Mouse (Mus musculus) neutrophil, adult 5-6 weeks (primary cell): ENCODE results near the gene Cops2. TPM values are rescaled to one million over a fixed set of nuclear protein-coding genes. Genes with fewer than 3 reads are reported as not detected.

Source experiments
- ATAC-seq: fragments of 151-379, 151-347 bp; 2 replicates; pipeline ENCODE4 v1.8.0; 2017; ENCODE audit warnings: mild to moderate bottlenecking, moderate TSS enrichment; ENCODE audit not compliant: insufficient number of reproducible peaks, poor library complexity, low FRiP score, severe bottlenecking; ENCODE audit errors: extremely low read depth
- total RNA-seq: library from RNA; stranded (forward); fragments of 200-1000 nt; gene quantifications from 2 replicates; pipeline ENCODE4 v1.2.3, GENCODE M21; 2017

Cops2 gene
- total RNA-seq, 1 experiment from 2014 or later = 71.1 TPM

DNA sequence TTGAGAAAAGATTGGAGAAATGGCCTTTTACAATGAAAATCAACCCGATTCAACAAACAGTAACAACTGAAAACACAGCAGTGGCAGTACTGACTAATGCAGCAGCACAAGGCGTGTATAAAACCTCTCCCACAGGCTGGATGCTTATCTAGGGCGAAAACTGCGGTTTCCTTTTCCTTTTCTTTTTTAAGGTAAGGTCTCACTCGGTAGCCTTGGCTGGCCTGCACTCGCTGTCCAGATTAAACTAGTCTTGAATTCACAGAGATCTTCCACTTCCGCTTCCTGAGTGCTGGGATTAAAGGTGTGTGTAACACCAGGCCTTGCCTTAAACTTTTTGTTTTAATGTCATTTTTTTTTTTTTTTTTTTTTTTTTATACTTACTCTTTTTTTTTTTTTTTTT, 20.8 kb downstream of the Cops2 start:
- no peak for ATAC-seq

DNA sequence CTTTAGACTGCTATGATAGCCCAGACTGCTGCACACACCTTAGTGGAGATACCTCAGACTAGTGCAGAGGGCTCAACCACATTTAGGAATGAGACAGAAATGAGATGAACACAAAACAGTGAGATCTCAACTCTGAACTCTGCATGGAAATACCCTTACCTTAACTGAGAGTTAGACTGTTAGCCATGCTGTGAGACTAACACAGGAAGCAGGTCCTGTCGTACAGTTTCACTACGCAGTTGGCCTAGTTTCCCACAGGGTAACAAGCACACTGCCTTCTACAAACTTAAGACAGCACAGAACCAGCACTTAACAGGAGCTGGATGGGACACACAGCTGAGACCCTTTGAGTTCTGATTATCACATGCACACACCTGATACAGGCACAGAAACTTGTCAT, 29.0 kb downstream of the Cops2 start:
- no peak for ATAC-seq

GRCm38 (mm10) chr2:125827898-125828297, 31.0 kb downstream of the Cops2 start:
- no peak for ATAC-seq

DNA sequence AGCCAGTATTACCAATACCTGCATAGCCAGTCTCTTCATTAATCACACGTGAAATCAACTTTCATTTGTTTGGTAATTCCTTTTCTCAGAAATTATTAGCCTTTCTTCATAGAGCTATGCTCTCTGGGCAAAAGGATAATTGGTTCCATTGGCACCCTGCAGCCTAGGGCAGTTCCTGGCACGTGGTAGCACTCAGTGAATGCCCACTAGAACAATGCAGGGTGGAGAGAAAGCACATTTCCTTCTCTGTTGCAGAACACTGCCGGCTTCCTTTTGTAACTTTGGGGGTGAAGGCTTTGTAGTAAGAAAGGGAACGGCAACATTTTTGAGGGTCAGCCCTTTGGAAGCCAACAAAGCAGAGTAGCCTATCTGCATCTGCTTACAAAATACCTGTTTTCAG, 32.7 kb downstream of the Cops2 start:
- no peak for ATAC-seq

DNA sequence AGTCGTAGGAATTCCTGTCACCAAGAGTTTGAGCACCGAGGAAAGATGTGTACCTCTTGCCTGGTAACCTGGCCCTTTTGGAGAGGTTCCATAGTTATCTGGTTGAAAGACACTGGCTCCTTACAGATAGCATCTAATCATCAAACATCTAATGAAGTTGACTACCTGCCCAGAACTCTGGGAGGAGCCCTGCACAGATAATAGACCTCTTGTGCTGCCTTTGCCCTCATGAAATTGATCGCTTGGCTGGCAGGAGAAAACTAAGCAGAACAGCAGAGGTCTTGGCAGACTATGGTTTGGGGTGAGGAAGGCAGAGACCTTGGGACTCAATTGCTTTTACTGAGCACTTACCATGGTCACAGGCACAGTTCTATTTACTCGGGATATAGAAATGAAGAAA, 38.5 kb downstream of the Cops2 start:
- ATAC-seq = no peak

DNA sequence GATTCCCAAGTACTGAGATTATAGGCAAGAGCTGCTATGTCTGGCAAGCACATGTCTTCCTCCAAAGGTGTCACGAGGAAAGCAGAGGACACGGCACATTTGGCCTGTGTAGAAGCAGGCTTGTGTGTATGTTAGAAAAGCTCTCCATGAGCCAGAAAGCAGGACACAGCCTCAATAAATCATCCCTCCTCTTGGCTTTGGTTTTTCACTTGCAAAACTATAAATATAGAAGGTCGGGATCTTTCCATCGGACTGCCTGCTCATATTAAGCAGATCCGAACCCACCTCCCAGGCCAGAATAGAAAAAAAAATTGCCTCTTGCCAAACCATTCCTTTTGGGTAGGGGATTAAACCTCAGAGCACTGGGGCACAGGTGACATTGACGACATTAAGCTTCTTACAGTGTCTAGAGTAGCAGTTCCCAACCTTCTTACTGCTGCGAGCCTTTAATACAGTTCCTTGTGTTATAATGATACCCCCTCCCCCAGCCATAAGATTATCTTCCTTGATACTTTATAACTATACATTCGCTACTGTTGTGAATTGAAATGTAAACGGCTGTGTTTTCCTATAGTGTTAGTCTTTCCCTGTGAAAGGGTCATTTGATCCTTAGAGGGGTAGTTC, 44.9 kb downstream of the Cops2 start:
- ATAC-seq = no peak

- ATAC-seq = no peak
Observed at GRCm38 (mm10) chr2:125811332-125811731, 47.6 kb downstream of the Cops2 start.

DNA sequence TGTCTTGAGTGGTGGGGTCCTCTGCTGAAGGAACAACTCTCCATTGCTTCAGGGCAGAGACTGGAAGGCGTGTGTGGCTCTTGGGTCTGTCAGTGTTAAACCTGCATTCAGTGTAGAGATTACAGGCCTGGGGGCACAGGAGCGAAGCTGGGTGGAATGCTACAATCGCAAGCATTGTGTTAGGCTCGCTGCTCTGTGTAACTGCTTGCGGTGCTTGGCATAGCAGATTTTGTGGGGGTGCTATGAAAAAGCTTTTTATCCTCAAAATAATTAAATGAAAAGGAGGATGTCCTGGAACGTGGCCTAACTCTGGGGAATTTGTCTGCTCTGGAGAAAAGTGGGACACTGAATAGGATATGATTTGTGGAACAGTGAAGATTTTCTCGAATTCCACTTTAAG, 49.4 kb downstream of the Cops2 start:
- ATAC-seq = no peak

GRCm38 (mm10) chr2:125805826-125806225, 53.1 kb downstream of the Cops2 start:
- no peak for ATAC-seq

GRCm38 (mm10) chr2:125801947-125802346, 57.0 kb downstream of the Cops2 start:
- ATAC-seq = no peak

GRCm38 (mm10) chr2:125801038-125801437, 57.9 kb downstream of the Cops2 start:
- no peak for ATAC-seq

DNA sequence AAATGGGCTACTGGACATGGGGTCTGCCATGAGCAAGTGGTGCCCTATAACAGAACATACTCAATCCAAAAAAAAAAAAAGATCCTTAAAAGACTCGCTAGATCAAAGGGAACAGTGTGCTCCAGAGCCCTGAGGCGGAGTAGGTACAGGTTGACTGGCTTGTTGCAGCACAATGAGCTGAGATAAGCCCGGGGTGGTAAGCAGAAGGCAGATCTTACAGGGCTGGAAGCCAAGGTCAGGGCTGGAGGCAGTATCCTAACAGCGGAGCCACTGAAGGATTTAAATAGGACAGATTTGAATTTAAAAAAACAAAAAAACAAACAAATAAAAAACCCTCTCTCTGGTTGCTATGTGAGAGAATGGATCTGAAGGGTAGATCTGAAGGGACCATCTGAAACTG, 58.5 kb downstream of the Cops2 start:
- ATAC-seq = no peak

DNA sequence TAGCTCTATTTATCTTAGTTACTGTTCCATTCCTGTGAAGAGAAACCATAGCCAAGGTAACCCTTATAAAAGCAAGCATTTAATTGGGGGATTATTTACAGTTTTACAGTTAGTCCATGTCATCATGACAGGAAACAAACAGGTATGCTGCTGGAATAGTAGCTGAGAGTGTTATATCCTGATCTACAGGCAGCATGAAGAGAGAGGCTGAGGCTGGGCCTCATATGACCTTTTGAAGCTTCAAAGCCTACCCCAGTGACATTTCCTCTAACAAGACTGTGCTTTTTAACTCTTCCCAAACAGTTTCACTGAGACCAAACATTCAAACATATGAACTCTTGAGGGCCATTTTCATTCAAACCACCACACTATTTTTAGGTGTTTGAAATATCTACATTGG, 61.1 kb downstream of the Cops2 start:
- no peak for ATAC-seq

GRCm38 (mm10) chr2:125795118-125795517, 63.8 kb downstream of the Cops2 start:
- no peak for ATAC-seq

GRCm38 (mm10) chr2:125794166-125794565, 64.8 kb downstream of the Cops2 start:
- no peak for ATAC-seq

DNA sequence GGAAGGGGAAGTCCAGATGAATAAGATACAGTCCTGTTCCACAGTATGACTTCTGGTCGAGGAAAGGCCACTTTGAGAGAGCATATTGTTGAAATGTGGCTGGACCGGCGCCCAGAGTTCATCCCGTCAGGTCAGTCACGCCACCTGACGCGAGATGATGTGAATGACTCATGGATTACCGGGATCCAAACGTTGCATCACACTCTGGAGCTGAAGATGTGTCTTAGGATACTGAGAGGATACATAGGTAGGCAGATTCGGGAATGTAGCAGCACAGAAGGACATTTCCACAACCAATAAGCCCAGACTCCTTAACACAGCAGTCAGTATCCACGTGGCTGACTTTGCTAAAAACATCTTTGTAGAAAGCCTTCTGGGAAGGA, 66.1 kb downstream of the Cops2 start:
- ATAC-seq = no peak

DNA sequence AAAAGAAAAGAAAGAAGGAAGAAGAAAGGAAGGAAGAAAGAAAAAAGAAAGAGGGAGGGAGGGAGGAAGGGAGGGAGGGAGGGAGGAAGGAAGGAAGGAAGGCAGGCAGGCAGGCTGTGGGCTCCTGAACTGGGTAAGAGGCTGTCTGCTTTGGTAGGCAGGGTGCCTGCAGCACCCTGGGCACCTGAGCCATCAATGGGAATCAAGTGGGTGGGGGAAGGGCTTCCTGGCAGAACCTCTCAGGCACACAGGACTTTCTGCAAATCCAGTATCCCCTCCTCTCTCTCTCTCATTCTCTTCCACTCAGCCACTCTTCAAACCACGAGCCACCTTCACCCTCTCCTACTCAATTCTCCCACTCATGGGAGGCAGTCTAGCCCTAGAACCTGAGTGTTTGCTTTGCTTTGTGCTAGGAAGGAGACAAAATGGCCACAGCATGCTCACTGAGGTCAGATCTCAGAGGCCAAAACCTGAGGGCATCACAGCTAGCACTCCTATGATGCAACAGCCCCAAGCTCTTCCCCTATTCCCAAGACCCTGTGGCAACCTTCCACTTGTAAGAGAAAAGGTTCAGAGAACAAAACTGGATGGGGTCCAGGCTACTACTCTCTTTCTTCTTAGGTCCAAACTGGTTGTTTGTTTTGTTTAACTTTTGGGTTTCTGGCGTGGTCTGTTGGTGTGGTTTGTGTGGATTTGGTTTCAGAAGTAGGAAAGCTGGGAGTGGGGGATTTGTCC, 66.6 kb downstream of the Cops2 start:
- no peak for ATAC-seq

DNA sequence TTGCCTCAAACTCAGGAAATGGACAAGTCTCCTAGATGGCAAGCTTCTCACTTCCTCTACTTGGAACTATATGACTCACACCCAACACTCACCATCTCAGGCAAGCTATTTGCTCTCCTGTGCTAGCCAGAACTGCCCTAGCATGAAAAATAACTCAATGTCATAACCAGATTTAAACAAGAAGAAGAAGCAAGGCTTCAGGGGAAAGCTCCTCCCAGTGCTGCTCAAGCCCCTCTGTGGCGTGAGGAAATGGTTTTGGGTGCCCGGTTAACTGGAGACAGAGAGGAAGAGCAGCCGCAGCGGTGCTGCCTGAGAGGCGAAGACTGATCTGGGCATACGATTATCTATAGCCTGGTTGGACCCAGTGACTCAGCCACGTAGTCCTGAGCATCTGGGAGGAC, 67.5 kb downstream of the Cops2 start:
- peak; percentile 57; the same call in 1 of the 2 replicates for ATAC-seq

DNA sequence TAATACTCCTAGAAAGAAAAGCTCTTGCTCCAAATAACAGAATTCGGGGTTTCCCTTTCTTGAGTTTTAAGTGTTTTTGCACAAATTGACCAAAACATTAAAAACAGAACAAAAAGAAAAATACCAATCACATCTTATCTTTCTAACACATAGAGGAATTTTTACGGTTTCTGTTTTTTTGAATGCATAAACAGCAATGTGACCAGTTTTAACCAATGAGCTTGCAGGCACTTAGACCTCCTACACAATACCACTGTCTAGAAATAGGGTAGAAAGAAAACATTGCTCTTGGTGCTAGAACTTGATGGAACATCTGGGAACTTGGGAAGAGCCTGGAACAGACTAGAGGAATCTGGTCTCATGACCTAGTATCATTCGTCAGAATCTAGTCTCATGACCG, 68.7 kb downstream of the Cops2 start:
- ATAC-seq = no peak

DNA sequence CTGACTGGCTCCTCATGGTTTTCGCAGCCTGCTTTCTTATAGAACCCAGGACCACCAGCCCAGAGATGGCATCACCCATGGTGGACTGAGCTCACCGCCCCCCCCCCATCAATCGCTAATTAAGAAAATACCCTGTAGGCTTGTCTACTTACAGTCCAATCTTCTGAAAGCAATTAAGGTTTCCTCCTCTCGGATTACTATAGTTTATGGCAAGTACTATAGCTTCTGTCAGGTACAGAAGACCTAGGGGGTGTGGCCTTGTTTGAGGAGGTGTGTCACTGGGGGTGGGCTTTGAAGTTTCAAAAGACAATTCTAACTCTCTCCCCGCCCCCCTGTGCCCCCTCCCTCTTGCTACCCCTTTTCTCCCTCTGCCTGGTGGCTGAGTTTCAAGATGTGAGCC, 69.7 kb downstream of the Cops2 start:
- no peak for ATAC-seq

- ATAC-seq = no peak
Observed at GRCm38 (mm10) chr2:125788785-125789184, 70.2 kb downstream of the Cops2 start.
